Mouse (Mus musculus) midbrain, embryonic 16.5 days (tissue): Measurements from ENCODE around the gene Tcf7l2. TPM values are rescaled to one million over a fixed set of nuclear protein-coding genes. Genes with fewer than 3 reads are reported as not detected.

Experiments
- ATAC-seq: fragments of 200-750 bp; cut with Nextera tagmentation; 2 replicates; pipeline ENCODE4 v1.8.0; 2017; ENCODE audit warnings: moderate TSS enrichment
- H3K27ac ChIP-seq: fragments of 300-500 bp; sonication (generic); 2 replicates; pipeline ENCODE4 v1.5.1; 2014; ENCODE audit warnings: mild to moderate bottlenecking, low read length, mixed read lengths
- H3K27me3 ChIP-seq: fragments of 300-500 bp; sonication (generic); 2 replicates; pipeline ENCODE4 v1.6.1; 2014; ENCODE audit warnings: low read depth, low read length, mixed read lengths; ENCODE audit not compliant: control insufficient read depth, insufficient read depth
- H3K36me3 ChIP-seq: fragments of 300-500 bp; sonication (generic); 2 replicates; pipeline ENCODE4 v1.6.1; 2014; ENCODE audit warnings: mild to moderate bottlenecking, low read length, moderate library complexity, mixed read lengths; ENCODE audit not compliant: control insufficient read depth, insufficient read depth
- H3K4me1 ChIP-seq: fragments of 300-500 bp; sonication (generic); 2 replicates; pipeline ENCODE4 v1.6.1; 2014; ENCODE audit warnings: mild to moderate bottlenecking, low read length, mixed read lengths; ENCODE audit not compliant: control insufficient read depth, insufficient read depth
- H3K4me2 ChIP-seq: fragments of 300-500 bp; sonication (generic); 2 replicates; pipeline ENCODE4 v1.6.1; 2014; ENCODE audit warnings: mild to moderate bottlenecking, low read length, mixed read lengths
- H3K4me3 ChIP-seq: fragments of 300-500 bp; sonication (generic); 2 replicates; pipeline ENCODE4 v1.5.1; 2014; ENCODE audit warnings: low read depth, mild to moderate bottlenecking, low read length, moderate library complexity, mixed read lengths
- H3K9ac ChIP-seq: fragments of 300-500 bp; sonication (generic); 2 replicates; pipeline ENCODE4 v1.6.1; 2014; ENCODE audit warnings: low read depth, low read length, mixed read lengths
- H3K9me3 ChIP-seq: fragments of 300-500 bp; sonication (generic); replicated peaks from 2 replicates; pipeline ENCODE4 v1.6.1; 2014; ENCODE audit warnings: mild to moderate bottlenecking, low read length, mixed read lengths; ENCODE audit not compliant: control insufficient read depth, poor library complexity, severe bottlenecking
- WGBS: fragments of 180-500 bp; shearing (Covaris S2); extraction: QIAGEN DNeasy Blood & Tissue Kit; methylation state at CpG from one replicate; pipeline ENCODE4 v1.1.7; 2014; 5-methylcytosine and 5-hydroxymethylcytosine counted together
- polyA plus RNA-seq: library from polyadenylated mRNA; unstranded; fragments of >200 nt; fragmentation: Nextera tagmentation; extraction: Ambion mirVana; gene quantifications from 2 replicates; pipeline ENCODE4 v1.2.1, GENCODE M21; 2015

The Tcf7l2 gene
- polyA plus RNA-seq, 1 experiment from 2014 or later: 824 TPM

- no peak overlapping the region for H3K4me3 ChIP-seq
- no peak overlapping the region for H3K4me2 ChIP-seq
- H3K27me3 ChIP-seq: no peaks in the 10 kb centered on the region
- H3K4me1 ChIP-seq: peaks cover 42% of the 10 kb centered on the region
- H3K27ac ChIP-seq: no peak overlapping the region
- H3K9ac ChIP-seq: no peak overlapping the region
- H3K36me3 ChIP-seq: no peaks in the 10 kb centered on the region
- H3K9me3 ChIP-seq: no peaks in the 10 kb centered on the region
- ATAC-seq: no peak
- 44% methylated on average over 5 of the region's 5 CpGs for WGBS
Observed at GRCm38 (mm10) chr19:55788905-55789295, 47.3 kb downstream of the Tcf7l2 start.

DNA sequence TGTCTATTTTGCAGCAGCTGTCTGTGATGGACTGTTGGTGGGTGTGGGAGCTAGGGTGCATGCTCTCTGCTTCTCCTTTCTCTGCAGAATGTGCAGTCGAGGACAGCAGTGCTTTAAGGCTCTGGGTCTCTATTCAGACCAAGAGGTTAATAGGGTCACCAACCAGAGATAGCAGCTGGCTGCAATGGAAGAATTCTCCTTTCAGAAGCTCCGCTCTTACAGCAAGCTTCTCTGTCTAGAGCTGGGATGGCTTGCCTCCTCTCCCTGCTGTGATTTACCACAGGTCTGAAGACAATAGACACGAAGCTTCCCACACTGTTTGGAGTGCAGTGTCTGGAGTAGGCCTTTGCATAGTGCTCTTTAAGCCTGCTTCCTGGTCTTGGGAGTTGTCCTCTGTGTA is 48.2 kb downstream of the Tcf7l2 start:
- Histone ChIP-seq H3K4me1 (peaks cover 41% of the 10 kb centered on the region), H3K27me3 (no peaks in the 10 kb centered on the region), H3K9ac (no peak overlapping the region), H3K9me3 (no peaks in the 10 kb centered on the region), H3K36me3 (no peaks in the 10 kb centered on the region), H3K4me2 (no peak overlapping the region), H3K4me3 (no peak overlapping the region), H3K27ac (no peak overlapping the region)
- 28% methylated on average over 3 of the region's 3 CpGs for WGBS
- no peak for ATAC-seq

- Histone ChIP-seq H3K27me3 (no peaks in the 10 kb centered on the region), H3K27ac (no peak overlapping the region), H3K4me1 (peaks cover 31% of the 10 kb centered on the region), H3K36me3 (no peaks in the 10 kb centered on the region), H3K4me3 (no peak overlapping the region), H3K4me2 (no peak overlapping the region), H3K9ac (no peak overlapping the region), H3K9me3 (no peaks in the 10 kb centered on the region)
- ATAC-seq: no peak
- WGBS: 79% methylated on average over 6 of the region's 6 CpGs
Observed at GRCm38 (mm10) chr19:55791293-55791692, 49.7 kb downstream of the Tcf7l2 start.

DNA sequence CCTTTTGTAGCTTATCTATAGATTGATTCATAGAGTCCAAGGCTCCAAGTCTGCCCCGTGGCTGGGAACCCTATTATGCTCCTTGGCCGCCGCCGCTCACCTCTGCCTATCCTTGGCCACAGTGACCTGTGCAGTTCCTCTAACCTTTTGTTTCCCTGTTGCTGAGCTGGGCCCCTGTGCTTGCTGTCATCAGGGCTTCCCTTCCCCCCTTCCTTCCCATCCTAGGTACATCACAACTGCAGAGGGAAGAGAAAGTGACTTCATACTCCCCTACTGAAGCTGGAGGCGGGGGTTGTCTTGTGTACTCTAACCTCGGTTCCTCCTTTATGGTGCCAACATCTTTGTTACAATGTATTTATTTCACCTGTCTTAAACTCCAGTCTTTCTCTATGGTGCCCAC is 50.3 kb downstream of the Tcf7l2 start:
- Histone ChIP-seq H3K9me3 (no peaks in the 10 kb centered on the region), H3K27me3 (no peaks in the 10 kb centered on the region), H3K9ac (no peak overlapping the region), H3K27ac (peak overlapping the region; percentile 43; the same call in 1 of the 2 replicates), H3K36me3 (no peaks in the 10 kb centered on the region), H3K4me1 (peaks cover 36% of the 10 kb centered on the region), H3K4me3 (no peak overlapping the region), H3K4me2 (no peak overlapping the region)
- ATAC-seq: no peak
- WGBS: 90% methylated on average over 6 of the region's 6 CpGs

DNA sequence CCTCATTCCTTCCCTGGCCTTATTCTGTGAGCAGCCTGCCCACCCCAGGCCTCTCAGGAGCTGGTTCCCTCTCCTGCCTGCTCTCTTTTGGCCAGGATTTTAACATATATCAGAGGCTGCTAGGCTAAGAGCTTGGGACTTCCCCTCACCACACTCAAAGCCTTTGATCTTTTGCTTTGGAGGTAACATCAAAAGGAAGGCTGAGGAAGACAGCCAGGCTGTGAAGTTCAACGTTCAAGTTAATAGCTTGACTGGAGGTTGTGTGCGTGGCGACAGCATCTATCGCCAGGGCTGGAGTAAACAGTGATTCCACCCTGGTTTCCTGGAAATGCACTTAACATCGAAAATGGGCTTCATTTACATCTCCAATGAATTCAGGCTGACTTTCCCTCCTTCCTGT is 51.0 kb downstream of the Tcf7l2 start:
- Histone ChIP-seq H3K27me3 (no peaks in the 10 kb centered on the region), H3K9ac (no peak overlapping the region), H3K4me3 (no peak overlapping the region), H3K9me3 (no peaks in the 10 kb centered on the region), H3K27ac (peak overlapping the region; percentile 43; the same call in 1 of the 2 replicates), H3K4me1 (peaks cover 43% of the 10 kb centered on the region), H3K4me2 (no peak overlapping the region), H3K36me3 (no peaks in the 10 kb centered on the region)
- ATAC-seq: 0 out of 2 replicates have a peak, but pooled peaks have one; percentile 32
- 38% methylated on average over 5 of the region's 5 CpGs for WGBS

DNA sequence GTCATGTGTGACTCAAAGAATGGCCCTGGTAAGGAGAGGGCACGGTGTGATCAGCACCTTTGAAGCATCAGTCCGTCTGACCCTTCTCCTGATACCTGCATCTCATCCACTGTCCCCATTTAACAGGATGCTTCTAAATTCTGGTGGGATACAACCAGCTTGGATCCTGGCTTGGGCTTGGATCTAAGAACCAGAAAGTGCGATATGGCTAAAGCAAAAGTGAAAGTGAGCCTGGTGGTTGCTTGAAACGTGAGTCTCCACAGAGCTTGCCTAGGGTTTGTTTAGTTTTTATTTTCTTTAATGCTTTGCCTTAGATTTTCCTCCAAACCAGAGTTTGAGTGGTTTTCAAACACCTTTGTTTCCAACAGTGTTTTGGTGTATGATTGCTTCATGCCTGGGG is 51.4 kb downstream of the Tcf7l2 start:
- peaks cover 44% of the 10 kb centered on the region for H3K4me1 ChIP-seq
- H3K4me3 ChIP-seq: no peak overlapping the region
- no peaks in the 10 kb centered on the region for H3K36me3 ChIP-seq
- no peak overlapping the region for H3K4me2 ChIP-seq
- 84% methylated on average over 4 of the region's 4 CpGs for WGBS
- ATAC-seq: no peak
- no peak overlapping the region for H3K9ac ChIP-seq
- H3K27ac ChIP-seq: no peak overlapping the region
- no peaks in the 10 kb centered on the region for H3K9me3 ChIP-seq
- H3K27me3 ChIP-seq: no peaks in the 10 kb centered on the region

GRCm38 (mm10) chr19:55794194-55794945 is 52.8 kb downstream of the Tcf7l2 start:
- Histone ChIP-seq H3K36me3 (no peaks in the 10 kb centered on the region), H3K4me1 (peaks cover 34% of the 10 kb centered on the region), H3K9me3 (no peaks in the 10 kb centered on the region), H3K27me3 (no peaks in the 10 kb centered on the region), H3K27ac (no peak overlapping the region), H3K9ac (no peak overlapping the region), H3K4me2 (no peak overlapping the region), H3K4me3 (no peak overlapping the region)
- no peak for ATAC-seq
- WGBS: 48% methylated on average over 8 of the region's 8 CpGs

- Histone ChIP-seq H3K27ac (no peak overlapping the region), H3K27me3 (no peaks in the 10 kb centered on the region), H3K4me3 (no peak overlapping the region), H3K9me3 (no peaks in the 10 kb centered on the region), H3K9ac (no peak overlapping the region), H3K4me1 (peaks cover 30% of the 10 kb centered on the region), H3K36me3 (no peaks in the 10 kb centered on the region), H3K4me2 (no peak overlapping the region)
- 98% methylated on average over 5 of the region's 5 CpGs for WGBS
- ATAC-seq: no peak
Observed at GRCm38 (mm10) chr19:55794946-55795340, 53.3 kb downstream of the Tcf7l2 start.

- H3K27ac ChIP-seq: no peak overlapping the region
- WGBS: 84% methylated on average over 7 of the region's 7 CpGs
- H3K4me2 ChIP-seq: no peak overlapping the region
- H3K9ac ChIP-seq: no peak overlapping the region
- no peak for ATAC-seq
- no peak overlapping the region for H3K4me3 ChIP-seq
- no peaks in the 10 kb centered on the region for H3K9me3 ChIP-seq
- H3K27me3 ChIP-seq: no peaks in the 10 kb centered on the region
- H3K4me1 ChIP-seq: peaks cover 29% of the 10 kb centered on the region
- no peaks in the 10 kb centered on the region for H3K36me3 ChIP-seq
Observed at GRCm38 (mm10) chr19:55795349-55795748, 53.7 kb downstream of the Tcf7l2 start.
